Mouse (Mus musculus) lung, postnatal 10 days (tissue): ENCODE measurements around the gene 4921539E11Rik.
A peak's percentile ranks its signal among the peaks of the same experiment; 100 is the strongest.

Experiments used
- DNase-seq: peaks from one replicate; pipeline ENCODE4 v3.0.0; 2021

The 4921539E11Rik gene

GRCm38 (mm10) chr4:103290763-103291162, at the start of gene 4921539E11Rik:
Gene 4921539E11Rik (minus strand): TSS chr4:103290863.
- DNase-seq: no peak

DNA sequence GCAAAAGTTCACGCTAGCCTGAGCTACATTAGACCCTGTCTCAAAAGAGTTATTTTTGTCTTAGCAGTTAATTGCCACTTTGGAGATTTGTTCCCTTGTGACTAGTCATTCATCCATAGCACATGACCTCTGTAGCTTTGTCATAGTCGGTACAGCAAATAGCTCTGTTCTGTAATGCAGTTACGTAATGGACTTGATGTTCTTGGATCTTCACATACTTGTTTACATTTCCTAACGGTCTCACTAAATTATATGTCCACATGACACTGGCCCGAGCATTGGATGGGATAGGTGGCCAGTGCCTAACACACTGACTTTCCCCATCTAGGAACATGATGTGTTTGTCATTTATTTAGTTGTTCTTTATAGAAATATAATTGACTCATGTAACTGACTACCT, 44.5 kb upstream of the 4921539E11Rik start:
- no peak for DNase-seq

DNA sequence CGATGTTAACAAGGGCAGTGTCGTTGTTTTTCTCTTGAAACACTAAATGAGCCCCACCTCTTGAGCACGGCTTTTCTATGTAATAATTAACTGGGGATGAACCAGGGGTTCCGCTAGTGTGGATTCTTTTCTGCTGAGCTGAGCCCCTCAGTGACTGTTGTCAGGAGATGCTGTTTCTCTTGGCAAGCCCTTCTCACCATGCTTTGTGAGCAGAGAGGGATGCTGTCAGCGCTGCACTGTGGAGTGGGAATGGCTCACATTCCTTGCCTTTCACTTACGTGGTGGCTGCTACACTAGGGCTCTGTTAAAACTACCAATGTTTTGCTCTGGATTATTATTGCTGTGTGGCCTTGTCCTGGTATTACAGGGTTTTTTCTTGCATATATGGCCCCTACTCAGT, 38.7 kb upstream of the 4921539E11Rik start:
- no peak for DNase-seq

- peak; percentile 75 for DNase-seq
Measured at GRCm38 (mm10) chr4:103326994-103327393, 36.3 kb upstream of the 4921539E11Rik start.

- peak; percentile 60 for DNase-seq
Measured at GRCm38 (mm10) chr4:103324688-103325451, 34.2 kb upstream of the 4921539E11Rik start.

- DNase-seq: no peak
Measured at GRCm38 (mm10) chr4:103321461-103321860, 30.8 kb upstream of the 4921539E11Rik start.

DNA sequence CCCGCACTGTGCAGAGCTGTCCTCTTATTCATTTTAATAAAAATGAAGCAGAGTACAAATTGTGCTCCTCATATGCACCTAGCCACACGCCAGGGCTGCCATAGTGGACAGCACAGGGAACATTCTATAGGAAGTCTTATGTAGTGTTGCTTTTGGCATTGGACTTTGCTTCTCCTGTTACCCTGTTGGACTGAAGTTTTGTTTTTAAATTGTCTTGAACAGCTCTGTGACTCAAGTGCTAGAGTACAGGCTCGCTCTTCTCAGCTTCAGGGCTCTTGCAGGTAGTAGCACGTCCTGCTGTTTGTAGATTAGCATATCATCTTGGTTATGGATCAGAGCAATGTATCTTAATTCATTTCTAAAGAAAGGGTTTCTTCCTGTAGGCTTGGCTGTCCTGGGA, 25.2 kb upstream of the 4921539E11Rik start:
- DNase-seq: peak; percentile 5

GRCm38 (mm10) chr4:103314526-103314910, 23.9 kb upstream of the 4921539E11Rik start:
- DNase-seq: peak; percentile 50

DNA sequence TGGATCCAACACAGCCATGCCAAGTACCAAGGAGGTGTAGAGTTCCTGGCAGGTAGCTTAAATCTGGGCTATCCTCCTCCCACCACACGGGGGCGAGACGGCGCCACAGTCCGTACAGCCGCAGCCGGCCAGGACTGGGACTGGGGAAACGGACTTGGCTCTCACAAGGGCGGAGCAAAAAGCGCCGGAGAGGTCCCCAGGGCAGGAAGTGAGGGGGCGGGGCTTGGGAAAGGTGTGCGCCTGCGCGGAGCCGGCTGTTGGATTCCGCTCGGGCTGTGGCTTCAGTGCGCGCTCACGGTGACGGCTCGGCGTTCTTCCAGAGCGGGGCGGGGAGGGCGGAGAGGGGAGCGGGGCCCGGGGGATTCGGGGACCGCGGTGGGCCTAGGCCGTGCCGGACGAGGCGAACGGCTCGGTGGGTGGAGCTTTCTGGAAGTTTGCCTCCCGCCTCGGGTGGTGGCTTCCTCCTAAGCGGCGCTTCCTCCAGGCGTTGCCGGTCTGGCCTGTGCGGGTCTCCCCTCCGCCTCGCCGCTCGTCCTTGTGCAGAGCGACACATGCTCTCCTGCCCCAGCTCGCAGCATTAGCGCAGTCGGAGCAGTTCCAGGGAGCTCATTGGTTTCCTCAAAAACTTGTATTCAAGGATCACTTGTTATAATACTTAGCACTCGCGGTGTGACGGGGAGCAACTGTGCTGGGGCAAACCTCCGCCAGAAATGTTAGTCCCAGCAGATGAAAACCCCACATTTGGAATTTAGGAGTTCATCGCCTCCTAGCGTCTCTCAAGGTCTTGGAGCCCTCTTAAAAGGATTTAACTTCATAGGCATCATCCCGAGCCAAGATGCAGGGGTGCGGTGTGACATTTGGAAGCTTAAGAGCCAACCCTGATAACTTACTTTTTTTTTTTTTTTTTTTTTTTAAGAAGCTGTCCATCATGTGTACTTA, 23.2 kb upstream of the 4921539E11Rik start, which contains the start of gene Oma1:
TSS of gene Oma1 (plus strand) at position 226 of the 939 bp plus-strand sequence.
- peak; percentile 99 for DNase-seq

GRCm38 (mm10) chr4:103303851-103304250, 13.2 kb upstream of the 4921539E11Rik start:
- no peak for DNase-seq

GRCm38 (mm10) chr4:103299342-103299741, 8.7 kb upstream of the 4921539E11Rik start:
- peak; percentile 24 for DNase-seq

DNA sequence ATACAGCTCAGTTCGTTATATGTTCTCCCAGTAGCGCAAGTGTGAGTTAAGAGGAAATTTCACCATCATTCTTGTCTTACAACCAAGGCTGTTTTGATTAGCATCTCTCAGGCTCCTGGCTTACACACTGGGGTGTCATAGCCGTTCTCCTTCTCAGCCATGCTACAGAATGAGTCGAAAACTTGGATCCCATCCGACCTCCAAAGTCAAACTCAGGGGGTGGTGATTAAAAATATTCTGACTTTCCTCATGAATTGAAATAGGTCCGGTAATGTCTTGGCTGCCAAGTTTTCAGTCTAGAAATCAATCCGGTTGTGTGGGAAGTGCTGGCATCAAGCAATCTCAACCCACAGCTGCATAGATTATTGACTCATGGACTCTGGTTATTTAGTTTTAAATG, 2.3 kb downstream of the 4921539E11Rik start:
- DNase-seq: no peak

DNA sequence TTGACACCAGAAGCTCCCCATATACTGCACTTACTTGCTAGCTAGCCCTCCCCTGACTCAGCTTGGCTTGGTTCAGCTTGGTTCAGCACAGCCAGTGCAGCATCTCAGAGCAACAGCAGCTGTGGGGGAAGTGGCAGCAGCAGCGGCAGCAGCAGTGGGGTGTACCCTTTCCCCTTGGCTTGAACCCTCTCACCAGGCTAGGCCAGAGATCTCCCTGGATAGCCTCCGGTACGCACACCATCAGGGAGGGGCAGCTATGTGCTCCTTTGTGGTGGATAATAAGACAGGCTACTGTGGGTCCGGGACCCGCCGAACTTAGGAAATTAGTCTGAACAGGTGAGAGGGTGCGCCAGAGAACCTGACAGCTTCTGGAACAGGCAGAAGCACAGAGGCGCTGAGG, 17.6 kb downstream of the 4921539E11Rik start:
- DNase-seq: no peak

- peak; percentile 8 for DNase-seq
Measured at GRCm38 (mm10) chr4:103269336-103269735, 21.3 kb downstream of the 4921539E11Rik start.

- DNase-seq: no peak
Measured at GRCm38 (mm10) chr4:103265166-103265565, 25.5 kb downstream of the 4921539E11Rik start.

GRCm38 (mm10) chr4:103263812-103264396, 26.8 kb downstream of the 4921539E11Rik start:
- DNase-seq: no peak

DNA sequence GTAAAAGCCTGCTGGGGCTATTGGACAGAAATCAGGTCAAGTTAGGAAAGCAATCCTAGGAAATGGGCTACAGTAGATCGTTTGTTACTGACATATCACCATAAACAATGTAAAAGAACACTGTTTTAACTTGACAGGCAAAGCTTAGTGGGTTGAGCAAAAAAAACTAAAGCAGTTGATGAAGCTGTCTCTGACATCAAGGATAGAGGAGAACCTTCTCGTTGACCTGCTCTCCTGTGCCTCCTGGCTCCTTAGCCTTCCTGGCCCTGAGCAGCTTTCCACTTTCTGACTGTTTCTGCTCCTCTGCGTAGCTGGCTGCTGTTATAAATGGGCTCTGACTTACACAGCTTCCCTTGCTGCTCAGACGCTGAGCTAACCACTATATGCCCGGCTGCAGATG, 27.3 kb downstream of the 4921539E11Rik start:
- DNase-seq: no peak

DNA sequence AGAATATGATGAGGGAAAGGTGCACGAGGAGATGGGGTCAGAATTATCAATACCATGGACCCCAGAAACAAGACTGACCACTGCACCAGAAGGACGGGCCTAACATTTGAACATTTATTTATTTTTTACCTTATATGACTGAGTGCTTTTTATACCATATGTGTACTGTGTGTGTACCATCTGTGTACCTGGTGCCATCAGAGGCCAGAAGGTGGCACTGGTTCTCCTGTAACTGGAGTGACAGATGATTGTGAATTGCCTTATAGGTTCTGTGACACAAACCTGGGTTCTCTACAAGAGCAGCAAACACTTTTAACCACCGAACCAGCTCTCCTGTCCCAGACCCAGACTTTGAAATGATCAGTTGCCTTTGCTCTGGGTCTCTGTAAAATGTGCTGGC, 31.8 kb downstream of the 4921539E11Rik start:
- DNase-seq: no peak

DNA sequence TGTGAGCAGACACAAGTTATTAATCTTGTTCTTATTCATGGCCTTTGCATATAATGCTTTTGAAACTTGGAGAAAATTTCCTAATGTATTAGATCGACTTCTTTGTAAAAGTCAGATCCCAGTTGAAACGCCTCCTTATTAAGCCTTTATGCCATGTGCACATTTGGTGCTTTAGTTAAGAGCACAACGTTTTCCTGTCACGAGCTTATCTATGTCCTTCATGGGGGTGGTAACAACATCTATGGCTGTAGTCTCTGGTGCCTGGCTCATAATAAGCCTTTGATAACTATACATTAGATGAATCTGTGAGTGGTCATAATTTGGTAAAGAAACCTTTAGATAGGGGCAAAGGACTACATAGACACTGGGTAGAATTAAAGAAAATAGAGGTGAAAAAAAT, 36.8 kb downstream of the 4921539E11Rik start:
- no peak for DNase-seq

DNA sequence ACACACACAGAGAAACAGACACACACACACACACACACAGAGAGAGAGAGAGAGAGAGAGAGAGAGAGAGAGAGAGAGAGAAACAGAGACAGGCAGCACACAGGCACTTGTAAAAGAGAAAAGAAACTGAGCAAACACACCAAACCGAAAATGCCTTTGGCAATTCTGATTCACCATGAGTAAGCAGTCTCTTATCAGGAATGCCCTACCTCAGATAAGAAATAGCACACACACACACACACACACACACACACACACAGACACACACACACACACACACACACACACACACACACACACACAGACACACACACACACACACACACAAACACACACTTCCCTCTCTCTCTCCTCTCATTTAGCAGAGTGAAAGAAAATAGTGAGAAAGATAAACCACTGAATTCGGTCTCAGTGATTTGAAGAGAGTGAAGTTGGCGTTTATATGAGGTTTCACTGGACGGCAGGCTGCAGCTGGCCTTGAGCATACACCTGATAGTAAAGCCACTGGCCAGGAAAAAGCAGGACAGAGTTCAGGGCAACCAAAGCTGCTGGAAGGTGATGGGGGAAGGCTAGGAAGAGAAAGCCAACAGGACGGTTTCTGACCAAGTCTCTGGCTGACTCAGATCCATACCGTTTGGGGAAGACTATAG, 41.1 kb downstream of the 4921539E11Rik start:
- DNase-seq: no peak

DNA sequence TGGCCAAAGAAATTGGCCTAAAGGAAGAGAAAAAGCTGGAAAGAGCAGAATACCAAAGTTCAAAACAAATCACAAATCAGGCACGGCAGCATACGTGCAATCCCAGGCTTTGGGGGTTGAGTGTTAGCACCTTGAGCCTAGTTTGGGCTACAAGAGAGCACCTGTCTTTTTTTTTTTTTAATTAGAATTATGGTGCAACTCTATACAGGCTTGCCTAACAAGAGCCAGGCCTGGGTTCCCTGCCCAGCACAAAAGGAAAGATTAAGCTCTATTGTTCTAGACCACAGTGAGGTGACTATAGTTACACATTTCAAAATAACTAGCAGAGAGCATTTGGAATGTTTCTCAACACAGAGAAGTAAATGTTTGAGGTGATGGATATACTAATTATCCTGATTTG, 42.9 kb downstream of the 4921539E11Rik start:
- no peak for DNase-seq

- DNase-seq: no peak
Measured at GRCm38 (mm10) chr4:103247249-103247648, 43.4 kb downstream of the 4921539E11Rik start.

- no peak for DNase-seq
Measured at GRCm38 (mm10) chr4:103232156-103232555, 58.5 kb downstream of the 4921539E11Rik start.
